Mouse (Mus musculus) heart, embryonic 13.5 days (tissue): ENCODE measurements around the gene Tmem139. TPM values are rescaled to one million over a fixed set of nuclear protein-coding genes. Genes with fewer than 3 reads are reported as not detected.

ENCODE experiments used
- ATAC-seq: fragments of 200-750 bp; cut with Nextera tagmentation; 2 replicates; pipeline ENCODE4 v1.8.0; 2017; ENCODE audit warnings: moderate TSS enrichment; ENCODE audit not compliant: insufficient number of reproducible peaks, low FRiP score, low TSS enrichment; ENCODE audit errors: extremely low read depth
- H3K27ac ChIP-seq: fragments of 300-500 bp; sonication (generic); replicated peaks from 2 replicates; pipeline ENCODE4 v1.5.1; 2015; ENCODE audit warnings: moderate library complexity, mild to moderate bottlenecking, inconsistent platforms
- H3K27me3 ChIP-seq: fragments of 300-500 bp; sonication (generic); replicated peaks from 2 replicates; pipeline ENCODE4 v1.6.1; 2015; ENCODE audit warnings: mild to moderate bottlenecking, inconsistent platforms
- H3K36me3 ChIP-seq: fragments of 300-500 bp; sonication (generic); 2 replicates; pipeline ENCODE4 v1.6.1; 2015; ENCODE audit warnings: mild to moderate bottlenecking, inconsistent platforms
- H3K4me1 ChIP-seq: fragments of 300-500 bp; sonication (generic); 2 replicates; pipeline ENCODE4 v1.6.1; 2015; ENCODE audit warnings: inconsistent platforms
- H3K4me2 ChIP-seq: fragments of 300-500 bp; sonication (generic); 2 replicates; pipeline ENCODE4 v1.6.1; 2015; ENCODE audit warnings: inconsistent platforms, mild to moderate bottlenecking, moderate library complexity
- H3K4me3 ChIP-seq: fragments of 300-500 bp; sonication (generic); 2 replicates; pipeline ENCODE4 v1.5.1; 2015; ENCODE audit warnings: moderate library complexity, mild to moderate bottlenecking, inconsistent platforms
- H3K9ac ChIP-seq: fragments of 300-500 bp; sonication (generic); 2 replicates; pipeline ENCODE4 v1.6.1; 2015; ENCODE audit warnings: inconsistent platforms, mild to moderate bottlenecking, moderate library complexity
- H3K9me3 ChIP-seq: fragments of 300-500 bp; sonication (generic); 2 replicates; pipeline ENCODE4 v1.6.1; 2016; ENCODE audit warnings: inconsistent platforms
- whole genome bisulfite sequencing: fragments of 180-500 bp; shearing (Covaris S2); methylation state at CpG from one replicate; pipeline ENCODE4 v1.1.7; 2015; ENCODE audit warnings: mixed read lengths; 5-methylcytosine and 5-hydroxymethylcytosine counted together
- polyA plus RNA-seq: library from polyadenylated mRNA; unstranded; fragments of >200 nt; fragmentation: Nextera tagmentation; extraction: Ambion mirVana; gene quantifications from 2 replicates; pipeline ENCODE4 v1.2.1, GENCODE M21; 2015

The Tmem139 gene
- 0.29 TPM in 1 of 2 replicates, not detected in the other for polyA plus RNA-seq

DNA sequence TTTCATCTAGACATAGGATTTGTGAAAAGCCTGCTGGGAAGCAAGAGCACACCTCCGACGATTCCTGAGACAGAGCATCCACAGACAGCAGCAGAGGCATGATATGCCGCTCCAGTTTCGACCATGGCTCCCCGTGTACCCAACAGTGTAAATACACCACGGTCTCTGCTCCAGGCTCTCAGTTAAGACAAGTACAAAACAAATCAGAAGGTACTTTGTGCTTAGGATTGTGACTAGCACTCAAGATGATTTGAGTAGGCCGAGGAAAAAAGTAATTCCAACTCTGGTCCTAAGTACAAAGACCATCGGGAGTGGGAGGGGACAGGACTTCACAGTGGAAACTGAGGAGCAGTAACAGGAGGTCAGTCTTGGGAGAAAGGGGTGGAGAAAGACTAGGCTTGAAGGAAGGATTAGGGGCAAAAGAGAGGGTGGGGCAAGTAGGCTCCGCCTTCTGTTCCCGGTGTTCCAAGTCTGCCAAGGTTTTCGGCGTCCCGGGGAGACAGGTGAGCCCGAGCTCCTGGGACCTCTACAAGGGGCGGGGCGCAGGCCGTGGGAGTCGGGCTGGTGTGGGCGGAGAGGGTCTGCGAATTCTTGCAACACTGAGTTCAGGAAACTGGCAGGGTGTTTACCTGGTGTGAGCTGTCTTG lies at the start of gene Tmem139:
Tmem139 (plus strand) TSS at position 447 of the 647 bp plus-strand sequence.
- 14% methylated on average over 20 of the region's 20 CpGs for WGBS
- peak within 1 kb of the TSS; percentile 25 for H3K4me3 ChIP-seq
- H3K4me2 ChIP-seq = peak within 1 kb of the TSS; percentile 63
- peaks cover 21% of the 10 kb centered on the region for H3K4me1 ChIP-seq
- peaks cover 14% of the 10 kb centered on the region for H3K27me3 ChIP-seq
- no peaks in the 10 kb centered on the region for H3K36me3 ChIP-seq
- H3K27ac ChIP-seq = no peak within 1 kb of the TSS
- no peaks in the 10 kb centered on the region for H3K9me3 ChIP-seq
- H3K9ac ChIP-seq = peak within 1 kb of the TSS; percentile 8
- no peak for ATAC-seq

DNA sequence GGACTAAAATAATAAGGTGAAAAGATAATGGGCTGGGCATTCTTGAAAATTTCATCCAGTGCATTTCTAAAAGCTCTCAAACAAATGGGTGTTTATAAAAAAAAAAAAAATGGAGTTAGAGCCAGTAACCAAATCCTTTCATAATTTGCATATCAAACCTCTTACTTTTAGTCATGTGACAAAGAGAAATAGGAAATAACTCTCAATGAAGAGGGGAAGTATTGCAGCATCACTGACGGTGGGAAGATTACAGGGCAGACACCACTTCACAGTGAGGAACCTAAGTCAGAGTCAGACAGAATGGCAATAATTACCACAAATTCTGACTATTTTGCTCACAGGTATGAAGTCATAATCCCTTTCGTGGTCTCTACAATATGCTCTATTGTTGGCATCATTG lies 46.7 kb upstream of the Tmem139 start, which contains the start of gene Tas2r144:
Tas2r144 (plus strand) TSS at position 301 of the 400 bp plus-strand sequence.
- ATAC-seq = no peak
- Histone ChIP-seq H3K4me3 (no peak within 1 kb of the TSS), H3K4me1 (no peaks in the 10 kb centered on the region), H3K9ac (no peak within 1 kb of the TSS), H3K27ac (no peak within 1 kb of the TSS), H3K9me3 (no peaks in the 10 kb centered on the region), H3K4me2 (no peak within 1 kb of the TSS), H3K27me3 (no peaks in the 10 kb centered on the region), H3K36me3 (no peaks in the 10 kb centered on the region)
- 70% methylated on average over 2 of the region's 2 CpGs for WGBS

DNA sequence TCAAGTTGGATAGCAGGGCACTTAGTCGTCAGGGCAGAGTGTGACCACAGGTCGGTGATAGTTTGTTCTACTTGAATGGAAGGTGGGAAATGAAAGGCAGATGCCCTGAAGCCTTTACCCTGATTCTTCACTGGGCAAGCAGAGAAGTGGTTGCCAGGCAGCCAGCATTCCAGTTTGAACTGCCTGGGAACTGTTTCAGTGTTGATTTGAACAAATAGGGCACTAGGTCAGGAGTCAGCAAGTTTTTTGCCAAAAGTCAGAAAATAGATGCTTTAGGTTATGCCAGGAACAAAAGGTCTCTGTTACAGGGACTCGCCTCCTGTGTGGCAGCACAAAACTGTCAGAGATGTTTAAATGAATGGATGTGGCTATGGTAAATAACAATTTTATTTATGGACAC lies 39.5 kb upstream of the Tmem139 start:
- Histone ChIP-seq H3K9ac (no peak overlapping the region), H3K27me3 (peaks cover 16% of the 10 kb centered on the region), H3K4me1 (no peaks in the 10 kb centered on the region), H3K27ac (no peak overlapping the region), H3K9me3 (no peaks in the 10 kb centered on the region), H3K4me2 (no peak overlapping the region), H3K36me3 (no peaks in the 10 kb centered on the region), H3K4me3 (no peak overlapping the region)
- 68% methylated on average over 3 of the region's 3 CpGs for whole genome bisulfite sequencing
- no peak for ATAC-seq

GRCm38 (mm10) chr6:42225046-42225445 lies 36.7 kb upstream of the Tmem139 start:
- no peak overlapping the region for H3K4me2 ChIP-seq
- no peak for ATAC-seq
- no peaks in the 10 kb centered on the region for H3K4me1 ChIP-seq
- 65% methylated on average over 4 of the region's 4 CpGs for WGBS
- no peaks in the 10 kb centered on the region for H3K36me3 ChIP-seq
- H3K27ac ChIP-seq = no peak overlapping the region
- peaks cover 16% of the 10 kb centered on the region for H3K27me3 ChIP-seq
- no peaks in the 10 kb centered on the region for H3K9me3 ChIP-seq
- H3K9ac ChIP-seq = no peak overlapping the region
- no peak overlapping the region for H3K4me3 ChIP-seq

GRCm38 (mm10) chr6:42227240-42228101 lies 34.3 kb upstream of the Tmem139 start:
- H3K27ac ChIP-seq = no peak overlapping the region
- H3K4me3 ChIP-seq = no peak overlapping the region
- H3K4me1 ChIP-seq = no peaks in the 10 kb centered on the region
- no peaks in the 10 kb centered on the region for H3K9me3 ChIP-seq
- peaks cover 16% of the 10 kb centered on the region for H3K27me3 ChIP-seq
- no peak overlapping the region for H3K4me2 ChIP-seq
- ATAC-seq = no peak
- H3K9ac ChIP-seq = no peak overlapping the region
- H3K36me3 ChIP-seq = no peaks in the 10 kb centered on the region
- 30% methylated on average over 17 of the region's 17 CpGs for WGBS

DNA sequence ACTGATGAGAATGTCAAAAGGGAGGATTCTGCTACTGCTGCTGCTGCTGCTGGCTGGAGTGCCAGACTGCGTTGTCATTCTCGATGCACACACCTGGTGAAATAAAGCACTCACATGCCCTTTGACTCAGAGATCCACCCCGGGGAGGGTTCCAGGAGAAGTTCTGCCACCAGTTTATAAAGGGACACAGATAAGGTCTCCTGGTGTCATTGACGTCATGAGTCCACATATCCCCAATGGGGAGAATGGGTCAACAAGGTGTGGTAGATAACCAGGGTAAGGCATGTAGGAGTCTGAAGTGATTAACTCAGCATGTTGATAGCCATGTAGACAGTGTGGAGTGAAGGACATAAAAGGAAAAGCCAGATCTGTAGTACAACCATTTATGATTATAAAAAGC lies 32.2 kb upstream of the Tmem139 start:
- H3K36me3 ChIP-seq = no peaks in the 10 kb centered on the region
- no peaks in the 10 kb centered on the region for H3K9me3 ChIP-seq
- H3K27ac ChIP-seq = no peak overlapping the region
- ATAC-seq = no peak
- peaks cover 13% of the 10 kb centered on the region for H3K27me3 ChIP-seq
- no peak overlapping the region for H3K4me3 ChIP-seq
- H3K4me2 ChIP-seq = no peak overlapping the region
- 54% methylated on average over 4 of the region's 4 CpGs for WGBS
- no peak overlapping the region for H3K9ac ChIP-seq
- H3K4me1 ChIP-seq = no peaks in the 10 kb centered on the region

DNA sequence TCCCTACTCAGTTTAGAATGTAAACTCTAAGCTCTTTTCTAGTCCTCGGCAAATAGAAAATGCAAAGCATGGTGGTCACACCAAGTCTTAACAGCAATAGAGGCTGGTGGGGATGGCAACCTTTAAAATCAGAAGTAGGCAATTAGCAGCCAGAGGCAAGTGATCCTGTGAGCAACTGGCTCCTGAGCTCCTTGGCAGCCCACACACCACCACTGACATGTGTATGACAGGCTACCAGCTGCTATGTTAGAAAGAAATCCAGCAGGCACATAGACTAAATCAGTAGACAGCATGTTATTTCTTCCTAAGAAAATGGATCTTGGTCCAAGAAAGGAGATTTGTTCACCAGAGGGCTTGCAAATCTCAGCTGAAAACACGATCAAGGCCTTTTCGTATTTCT lies 30.6 kb upstream of the Tmem139 start:
- Histone ChIP-seq H3K9me3 (no peaks in the 10 kb centered on the region), H3K4me3 (no peak overlapping the region), H3K9ac (no peak overlapping the region), H3K36me3 (no peaks in the 10 kb centered on the region), H3K4me1 (no peaks in the 10 kb centered on the region), H3K4me2 (no peak overlapping the region), H3K27ac (no peak overlapping the region), H3K27me3 (peaks cover under 1% of the 10 kb centered on the region; the same call in 1 of the 2 replicates)
- WGBS = 74% methylated on average over 3 of the region's 3 CpGs
- no peak for ATAC-seq

DNA sequence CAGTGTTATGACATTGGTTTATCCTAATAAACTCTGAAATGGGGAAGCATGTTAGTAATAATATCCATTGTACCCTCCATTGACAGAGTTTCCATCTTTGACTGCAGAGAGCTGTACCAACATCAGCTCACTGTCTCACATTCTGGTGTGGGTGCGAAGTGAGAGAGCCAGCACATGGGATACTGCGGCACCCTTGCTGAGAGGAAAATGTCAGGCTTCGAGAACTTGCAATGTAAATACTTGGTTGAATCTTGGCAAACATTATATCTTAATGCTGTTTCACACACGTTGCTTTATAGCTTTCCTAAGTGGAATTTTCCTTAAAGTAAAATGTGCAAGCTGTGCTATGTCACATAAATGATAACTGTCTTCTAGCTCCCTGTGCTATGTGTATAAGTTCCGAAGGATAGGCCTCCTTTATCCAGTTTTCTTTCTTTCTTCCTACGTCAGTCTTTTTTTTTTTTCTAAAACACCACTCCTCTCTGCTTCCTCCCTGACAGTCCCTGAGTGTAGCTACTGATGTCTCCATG lies 24.4 kb upstream of the Tmem139 start:
- Histone ChIP-seq H3K36me3 (no peaks in the 10 kb centered on the region), H3K9me3 (no peaks in the 10 kb centered on the region), H3K4me1 (no peaks in the 10 kb centered on the region), H3K4me3 (no peak overlapping the region), H3K27ac (no peak overlapping the region), H3K27me3 (no peaks in the 10 kb centered on the region; the same call in 1 of the 2 replicates), H3K4me2 (no peak overlapping the region), H3K9ac (no peak overlapping the region)
- 53% methylated on average over 6 of the region's 6 CpGs for WGBS
- no peak for ATAC-seq

GRCm38 (mm10) chr6:42241311-42242045 lies 20.3 kb upstream of the Tmem139 start:
- H3K27me3 ChIP-seq = peaks cover 3% of the 10 kb centered on the region
- H3K9ac ChIP-seq = no peak overlapping the region
- no peaks in the 10 kb centered on the region for H3K36me3 ChIP-seq
- H3K4me2 ChIP-seq = no peak overlapping the region
- WGBS = 72% methylated on average over 6 of the region's 6 CpGs
- no peak overlapping the region for H3K4me3 ChIP-seq
- peaks cover 6% of the 10 kb centered on the region for H3K4me1 ChIP-seq
- no peaks in the 10 kb centered on the region for H3K9me3 ChIP-seq
- no peak for ATAC-seq
- no peak overlapping the region for H3K27ac ChIP-seq

DNA sequence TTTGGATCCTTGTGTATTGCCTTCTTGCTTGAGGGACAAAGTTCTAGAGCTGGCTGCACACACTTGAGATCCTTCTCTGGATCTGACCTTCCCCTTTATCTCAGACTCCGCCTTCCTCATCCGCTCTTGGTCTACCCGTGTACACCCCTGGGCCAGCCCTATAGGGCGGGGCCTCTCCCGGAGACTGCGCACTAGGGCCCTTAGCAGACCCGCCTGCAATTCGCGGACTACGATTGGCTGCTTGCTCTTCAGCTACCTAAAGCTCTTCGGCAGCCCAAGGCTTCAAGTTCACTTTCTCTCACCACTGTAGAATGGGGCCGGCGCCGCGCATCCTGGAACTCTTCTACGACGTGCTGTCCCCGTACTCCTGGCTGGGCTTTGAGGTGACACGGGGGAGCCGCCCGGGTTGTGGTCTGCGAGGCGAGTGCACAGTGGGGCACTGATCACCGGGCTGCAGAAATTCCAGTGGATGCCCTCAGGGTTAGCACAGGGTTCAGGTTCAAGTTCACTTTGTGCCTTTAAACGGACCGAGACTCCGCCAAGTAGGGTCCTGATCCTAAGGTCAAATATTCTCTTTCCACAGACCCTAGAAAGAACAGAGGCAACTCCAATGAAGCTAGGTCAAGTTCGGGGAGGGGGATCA lies 15.9 kb upstream of the Tmem139 start, which contains the start of gene Gstk1:
Gstk1 (plus strand) TSS at position 225 of the 643 bp plus-strand sequence.
- WGBS = 2% methylated on average over 28 of the region's 28 CpGs
- Histone ChIP-seq H3K27me3 (peaks cover 17% of the 10 kb centered on the region), H3K27ac (no peak within 1 kb of the TSS)

More for the DNA sequence above, 15.9 kb upstream of the Tmem139 start, which contains the start of gene Gstk1:
- ATAC-seq = peak; percentile 92
- H3K4me1 ChIP-seq = peaks cover 7% of the 10 kb centered on the region
- peak within 1 kb of the TSS; percentile 59 for H3K4me3 ChIP-seq
- no peaks in the 10 kb centered on the region for H3K36me3 ChIP-seq
- H3K4me2 ChIP-seq = peak within 1 kb of the TSS; percentile 86
- no peaks in the 10 kb centered on the region for H3K9me3 ChIP-seq
- peak within 1 kb of the TSS; percentile 78 for H3K9ac ChIP-seq
